Mouse (Mus musculus): ENCODE measurements around the gene Zswim8.

GRCm38 (mm10) chr14:20701554-20701953 lies 5.8 kb upstream of the Zswim8 start:
- TF ChIP-seq CTCF (IDR thresholded peaks at IDR 0.05; ENCODE audit: low read depth, low read length) = no peak
- TF ChIP-seq GATA2 (IDR thresholded peaks at IDR 0.05; ENCODE audit: borderline replicate concordance, low read depth, low read length) = no peak
- TF ChIP-seq TAL1 (conservative IDR thresholded peaks at IDR 0.05; ENCODE audit: low read depth, low read length) = no peak
- no peak for TF ChIP-seq POLR2AphosphoS5 (IDR thresholded peaks at IDR 0.05; ENCODE audit: insufficient replicate concordance, low read depth, low read length)
